Mouse (Mus musculus): ENCODE data around the gene Iqcb1. TPM values are rescaled to one million over a fixed set of nuclear protein-coding genes. Genes with fewer than 3 reads are reported as not detected.

Gene Iqcb1
- total RNA-seq, 1 experiment from 2014 or later, result 26.1 TPM

Other genes starting within 250 kb of the Iqcb1 start
- 50.7 and 56.0 TPM in 2 replicates for gene Cd86, start 162.3 kb upstream of the Iqcb1 start, total RNA-seq (2017)
- 3.8 and 4.4 TPM in 2 replicates for gene Ildr1, start 134.4 kb upstream of the Iqcb1 start, total RNA-seq (2017)
- gene Slc15a2, start 43.4 kb upstream of the Iqcb1 start, total RNA-seq (2017), result 63.0 and 75.4 TPM in 2 replicates
- 5.0 and 7.6 TPM in 2 replicates for gene Eaf2, start 46.6 kb downstream of the Iqcb1 start, total RNA-seq (2017)
- 42.7 and 44.3 TPM in 2 replicates for gene Golgb1, start 46.8 kb downstream of the Iqcb1 start, total RNA-seq (2017)
- 537 and 551 TPM in 2 replicates for gene Hcls1, start 106.6 kb downstream of the Iqcb1 start, total RNA-seq (2017)
- gene Fbxo40, start 162.1 kb downstream of the Iqcb1 start, total RNA-seq (2017), result 0.47 and 0.61 TPM in 2 replicates
- 4.4 TPM in 2 replicates for gene Polq, start 183.4 kb downstream of the Iqcb1 start, total RNA-seq (2017)

Data from neutrophil, adult 5-6 weeks (primary cell).